Mouse (Mus musculus): ENCODE measurements around the gene Olfr738. TPM values are rescaled to one million over a fixed set of nuclear protein-coding genes. Genes with fewer than 3 reads are reported as not detected.

The Olfr738 gene
- not detected in 3 replicates for total RNA-seq (2017)

DNA sequence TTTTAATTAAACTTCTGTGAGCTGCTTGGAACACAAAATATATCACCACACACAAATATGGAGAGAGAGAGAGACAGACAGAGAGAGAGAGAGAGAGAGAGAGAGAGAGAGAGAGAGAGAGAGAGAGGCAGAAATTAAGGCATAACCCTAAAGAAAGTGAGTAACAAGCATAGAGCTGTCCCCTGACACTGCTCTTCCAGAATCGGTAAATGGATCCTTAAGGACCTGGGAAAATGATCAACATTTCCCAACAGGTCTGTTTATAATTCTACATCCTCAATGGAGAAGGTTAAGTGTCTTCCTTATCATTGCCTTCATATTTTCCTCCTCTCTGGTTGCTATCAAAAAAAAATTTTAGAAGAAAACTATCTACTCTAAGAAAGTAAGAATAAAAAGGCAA, at the start of gene Olfr738:
TSS of gene Olfr738 (plus strand) at position 301 of the 400 bp plus-strand sequence.
- ATAC-seq (replicated peaks; ENCODE audit: insufficient number of reproducible peaks, low FRiP score, low TSS enrichment, poor library complexity, severe bottlenecking), result no peak

GRCm38 (mm10) chr14:50357593-50357992, 49.8 kb upstream of the Olfr738 start, which contains the start of gene Tlr11:
Tlr11 (plus strand) TSS chr14:50357914.
- ATAC-seq (replicated peaks; ENCODE audit: insufficient number of reproducible peaks, low FRiP score, low TSS enrichment, poor library complexity, severe bottlenecking), result peak; percentile 43

GRCm38 (mm10) chr14:50360480-50360879, 46.9 kb upstream of the Olfr738 start:
- ATAC-seq (replicated peaks; ENCODE audit: insufficient number of reproducible peaks, low FRiP score, low TSS enrichment, poor library complexity, severe bottlenecking), result no peak

GRCm38 (mm10) chr14:50363561-50363960, 43.8 kb upstream of the Olfr738 start:
- ATAC-seq (replicated peaks; ENCODE audit: insufficient number of reproducible peaks, low FRiP score, low TSS enrichment, poor library complexity, severe bottlenecking), result no peak

DNA sequence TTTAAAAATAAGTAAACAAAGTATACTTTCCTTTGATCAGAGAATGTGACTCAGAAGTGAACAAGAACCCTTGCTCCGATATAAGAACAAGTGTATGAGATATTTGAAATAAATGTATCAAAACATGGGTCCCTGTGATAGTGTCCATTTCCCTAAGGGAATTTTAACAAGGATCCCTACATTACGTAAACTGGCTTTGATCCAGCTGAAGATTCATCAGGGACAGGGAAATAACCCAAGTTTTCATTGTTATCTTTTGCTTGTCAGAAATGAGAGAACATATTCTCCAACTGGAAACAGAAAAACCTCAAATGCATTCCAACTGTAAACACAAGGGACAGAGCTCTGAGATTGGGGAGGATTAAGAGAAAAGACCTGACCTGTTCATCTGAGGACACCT, 26.5 kb upstream of the Olfr738 start, which contains the start of gene Olfr736:
TSS of gene Olfr736 (plus strand) at position 301 of the 400 bp plus-strand sequence.
- ATAC-seq (replicated peaks; ENCODE audit: insufficient number of reproducible peaks, low FRiP score, low TSS enrichment, poor library complexity, severe bottlenecking), result no peak

GRCm38 (mm10) chr14:50418326-50418725, 11.0 kb downstream of the Olfr738 start, which contains the start of gene Olfr739:
Olfr739 (plus strand) TSS chr14:50418626.
- ATAC-seq (replicated peaks; ENCODE audit: insufficient number of reproducible peaks, low FRiP score, low TSS enrichment, poor library complexity, severe bottlenecking), result no peak

GRCm38 (mm10) chr14:50445245-50445644, 37.9 kb downstream of the Olfr738 start, which contains the start of gene Olfr740:
Olfr740 (plus strand) TSS chr14:50445545.
- ATAC-seq (replicated peaks; ENCODE audit: insufficient number of reproducible peaks, low FRiP score, low TSS enrichment, poor library complexity, severe bottlenecking), result no peak

Other genes with a start within 250 kb of the Olfr738 start
- gene Olfr730, start 219.4 kb upstream of the Olfr738 start, total RNA-seq (2017), result not detected in 3 replicates
- not detected in 3 replicates for gene Olfr731, start 165.7 kb upstream of the Olfr738 start, total RNA-seq (2017)
- gene Olfr732, start 123.4 kb upstream of the Olfr738 start, total RNA-seq (2017), result not detected in 3 replicates
- gene Olfr733, start 106.0 kb upstream of the Olfr738 start, total RNA-seq (2017), result not detected in 3 replicates
- not detected in 3 replicates for gene Olfr734, start 80.8 kb upstream of the Olfr738 start, total RNA-seq (2017)
- gene Olfr735, start 58.7 kb upstream of the Olfr738 start, total RNA-seq (2017), result not detected in 3 replicates
- 0.29 to 0.96 TPM in 2 of 3 replicates, not detected in the other for gene Tlr11, start 49.7 kb upstream of the Olfr738 start, total RNA-seq (2017)
- not detected in 3 replicates for gene Olfr736, start 26.4 kb upstream of the Olfr738 start, total RNA-seq (2017)
- gene Olfr739, start 11.1 kb downstream of the Olfr738 start, total RNA-seq (2017), result not detected in 3 replicates
- not detected in 3 replicates for gene Olfr740, start 38.0 kb downstream of the Olfr738 start, total RNA-seq (2017)
- gene Olfr741, start 65.2 kb downstream of the Olfr738 start, total RNA-seq (2017), result not detected in 3 replicates
- not detected in 3 replicates for gene Olfr742, start 96.0 kb downstream of the Olfr738 start, total RNA-seq (2017)
- not detected in 3 replicates for gene Olfr743, start 114.3 kb downstream of the Olfr738 start, total RNA-seq (2017)
- gene Olfr744, start 207.3 kb downstream of the Olfr738 start, total RNA-seq (2017), result not detected in 3 replicates
- not detected in 3 replicates for gene Olfr745, start 231.8 kb downstream of the Olfr738 start, total RNA-seq (2017)
- not detected in 3 replicates for gene Olfr746, start 239.5 kb downstream of the Olfr738 start, total RNA-seq (2017)